Mouse (Mus musculus) CD4-positive, CD25-positive, alpha-beta regulatory T cell, adult 2 months (primary cell): ENCODE results near the gene Gm2004.
"Not testable (repeated sequence)": the region's sequence is repeated elsewhere in the genome, so short reads cannot be mapped to it uniquely, and the experiment has no call there.

Experiments
- DNase-seq: peaks from one replicate; pipeline ENCODE4 v3.0.0-alpha.2; 2012; ENCODE audit warnings: low read depth, low spot score

The Gm2004 gene

DNA sequence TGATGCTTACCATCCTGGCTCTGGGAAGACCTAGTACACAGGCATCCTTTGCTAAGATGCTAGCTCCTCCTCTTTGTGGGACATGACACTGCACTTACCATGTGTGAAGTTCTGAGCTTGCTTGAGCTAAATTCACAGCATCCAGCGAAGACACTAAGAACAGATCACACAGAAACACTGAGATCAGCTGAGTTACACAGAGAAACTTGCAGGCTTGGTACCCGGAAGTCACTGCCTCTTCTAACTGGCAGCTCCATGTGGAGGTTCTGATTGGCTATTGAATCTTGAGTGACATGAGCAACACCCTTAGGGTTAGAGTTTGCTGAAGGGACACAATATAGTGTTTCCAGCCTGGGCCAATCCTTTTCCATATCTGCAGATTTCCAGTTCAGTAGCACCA, at the start of gene Gm2004:
Gm2004 (minus strand) TSS at position 101 of the 400 bp plus-strand sequence.
- DNase-seq = not testable (repeated sequence)
